Mouse (Mus musculus) lung, postnatal 0 days (tissue): Measurements from ENCODE around the gene B3galt6. TPM values are rescaled to one million over a fixed set of nuclear protein-coding genes. Genes with fewer than 3 reads are reported as not detected.
A peak's percentile ranks its signal among the peaks of the same experiment; 100 is the strongest.

Experiments used
- ATAC-seq: fragments of 200-750 bp; cut with Nextera tagmentation; 2 replicates; pipeline ENCODE4 v1.8.0; 2017; ENCODE audit warnings: moderate library complexity
- DNase-seq: peaks from one replicate; pipeline ENCODE4 v3.0.0-alpha.2; 2016; ENCODE audit warnings: low spot score
- H3K27ac ChIP-seq: fragments of 300-500 bp; sonication (generic); 2 replicates; pipeline ENCODE4 v1.5.1; 2014; ENCODE audit warnings: antibody characterized with exemption, mild to moderate bottlenecking, low read length, mixed read lengths
- H3K27me3 ChIP-seq: fragments of 300-500 bp; sonication (generic); replicated peaks from 2 replicates; pipeline ENCODE4 v1.6.1; 2014; ENCODE audit warnings: low read length, mixed read lengths; ENCODE audit not compliant: insufficient read depth
- H3K36me3 ChIP-seq: fragments of 300-500 bp; sonication (generic); 2 replicates; pipeline ENCODE4 v1.6.1; 2014; ENCODE audit warnings: low read length, mixed read lengths; ENCODE audit not compliant: insufficient read depth
- H3K4me1 ChIP-seq: fragments of 300-500 bp; sonication (generic); 2 replicates; pipeline ENCODE4 v1.6.1; 2014; ENCODE audit warnings: antibody characterized with exemption, low read depth, low read length, mixed read lengths; ENCODE audit not compliant: insufficient read depth
- H3K4me2 ChIP-seq: fragments of 300-500 bp; sonication (generic); replicated peaks from 2 replicates; pipeline ENCODE4 v1.6.1; 2014; ENCODE audit warnings: low read depth, mild to moderate bottlenecking, low read length, moderate library complexity, mixed read lengths
- H3K4me3 ChIP-seq: fragments of 300-500 bp; sonication (generic); 2 replicates; pipeline ENCODE4 v1.5.1; 2014; ENCODE audit warnings: low read depth, low read length
- H3K9ac ChIP-seq: fragments of 300-500 bp; sonication (generic); replicated peaks from 2 replicates; pipeline ENCODE4 v1.6.1; 2014; ENCODE audit warnings: low read depth, mild to moderate bottlenecking
- H3K9me3 ChIP-seq: fragments of 300-500 bp; sonication (generic); 2 replicates; pipeline ENCODE4 v1.6.1; 2016; ENCODE audit warnings: low read length, mixed read lengths
- CTCF ChIP-seq: IDR thresholded peaks from 2 replicates; pipeline ENCODE4 v1.5.1; 2016; ENCODE audit warnings: antibody characterized with exemption, mild to moderate bottlenecking
- EP300 ChIP-seq: IDR thresholded peaks from 2 replicates; pipeline ENCODE4 v1.6.1; 2016; ENCODE audit warnings: antibody characterized with exemption, mild to moderate bottlenecking, control low read depth
- WGBS: fragments of 180-500 bp; shearing (Covaris S2); extraction: QIAGEN DNeasy Blood & Tissue Kit; methylation state at CpG from one replicate; pipeline ENCODE4 v1.1.7; 2014; 5-methylcytosine and 5-hydroxymethylcytosine counted together
- polyA plus RNA-seq: library from polyadenylated mRNA; unstranded; fragments of >200 nt; fragmentation: Nextera tagmentation; extraction: Ambion mirVana; gene quantifications from 2 replicates; pipeline ENCODE4 v1.2.1, GENCODE M21; 2015

The B3galt6 gene
- polyA plus RNA-seq, 1 experiment from 2014 or later: 6.8 TPM

GRCm38 (mm10) chr4:155983788-155984187 is 8.7 kb downstream of the B3galt6 start:
- H3K4me2 ChIP-seq: no peak overlapping the region
- 25% methylated on average over 2 of the region's 2 CpGs for WGBS
- no peak for ATAC-seq

GRCm38 (mm10) chr4:155981436-155982082 is 10.9 kb downstream of the B3galt6 start:
- no peak for ATAC-seq
- WGBS: 68% methylated on average over 12 of the region's 12 CpGs

More at GRCm38 (mm10) chr4:155983788-155984187, 8.7 kb downstream of the B3galt6 start:
- no peaks in the 10 kb centered on the region for H3K27me3 ChIP-seq
- H3K4me3 ChIP-seq: no peak overlapping the region
- no peak for TF ChIP-seq CTCF
- no peak for TF ChIP-seq EP300
- H3K9me3 ChIP-seq: no peaks in the 10 kb centered on the region
- H3K9ac ChIP-seq: no peak overlapping the region
- no peak overlapping the region for H3K27ac ChIP-seq
- no peak for DNase-seq
- H3K4me1 ChIP-seq: no peaks in the 10 kb centered on the region
- no peaks in the 10 kb centered on the region for H3K36me3 ChIP-seq

GRCm38 (mm10) chr4:155973239-155973638 is 19.2 kb downstream of the B3galt6 start:
- WGBS: 87% methylated on average over 2 of the region's 2 CpGs
- DNase-seq: no peak
- Histone ChIP-seq H3K4me2 (no peak overlapping the region), H3K4me3 (no peak overlapping the region), H3K36me3 (no peaks in the 10 kb centered on the region), H3K4me1 (no peaks in the 10 kb centered on the region), H3K27me3 (no peaks in the 10 kb centered on the region), H3K27ac (no peak overlapping the region), H3K9me3 (no peaks in the 10 kb centered on the region), H3K9ac (no peak overlapping the region)
- 0 out of 2 replicates have a peak, but pooled peaks have one; percentile 7 for TF ChIP-seq CTCF
- no peak for TF ChIP-seq EP300
- no peak for ATAC-seq

More at GRCm38 (mm10) chr4:155981436-155982082, 10.9 kb downstream of the B3galt6 start:
- Histone ChIP-seq H3K27me3 (no peaks in the 10 kb centered on the region), H3K4me1 (no peaks in the 10 kb centered on the region), H3K4me2 (no peak overlapping the region), H3K27ac (no peak overlapping the region), H3K36me3 (no peaks in the 10 kb centered on the region), H3K9ac (no peak overlapping the region), H3K9me3 (no peaks in the 10 kb centered on the region), H3K4me3 (no peak overlapping the region)
- DNase-seq: no peak
- no peak for TF ChIP-seq CTCF

- Histone ChIP-seq H3K9me3 (no peaks in the 10 kb centered on the region), H3K4me3 (no peak overlapping the region), H3K36me3 (no peaks in the 10 kb centered on the region), H3K4me2 (no peak overlapping the region), H3K27ac (no peak overlapping the region), H3K27me3 (no peaks in the 10 kb centered on the region), H3K9ac (no peak overlapping the region), H3K4me1 (no peaks in the 10 kb centered on the region)
- TF ChIP-seq CTCF: no peak
- no peak for TF ChIP-seq EP300
- ATAC-seq (no peak), DNase-seq (no peak)
- WGBS: 55% methylated on average over 6 of the region's 6 CpGs
Measured at GRCm38 (mm10) chr4:155972651-155973050, 19.8 kb downstream of the B3galt6 start.

- Histone ChIP-seq H3K27ac (no peak overlapping the region), H3K27me3 (no peaks in the 10 kb centered on the region), H3K36me3 (no peaks in the 10 kb centered on the region; the same call in 1 of the 2 replicates), H3K4me1 (no peaks in the 10 kb centered on the region), H3K9me3 (no peaks in the 10 kb centered on the region), H3K4me3 (no peak overlapping the region), H3K4me2 (no peak overlapping the region), H3K9ac (no peak overlapping the region)
- 78% methylated on average over 5 of the region's 5 CpGs for WGBS
- TF ChIP-seq EP300 (no peak), CTCF (no peak)
- no peak for DNase-seq
- no peak for ATAC-seq
Measured at GRCm38 (mm10) chr4:155970286-155970685, 22.2 kb downstream of the B3galt6 start.

GRCm38 (mm10) chr4:155969043-155969653 is 23.3 kb downstream of the B3galt6 start:
- DNase-seq: no peak
- H3K27me3 ChIP-seq: no peaks in the 10 kb centered on the region
- H3K27ac ChIP-seq: no peak overlapping the region
- no peak for TF ChIP-seq EP300
- TF ChIP-seq CTCF: no peak
- H3K4me3 ChIP-seq: no peak overlapping the region
- no peak for ATAC-seq
- WGBS: 70% methylated on average over 13 of the region's 13 CpGs
- H3K9ac ChIP-seq: no peak overlapping the region
- no peaks in the 10 kb centered on the region for H3K9me3 ChIP-seq
- no peaks in the 10 kb centered on the region for H3K4me1 ChIP-seq
- H3K36me3 ChIP-seq: peaks cover 6% of the 10 kb centered on the region; the same call in 1 of the 2 replicates
- H3K4me2 ChIP-seq: no peak overlapping the region
